Mouse (Mus musculus) thymus, postnatal 25 days (tissue): Measurements from ENCODE around the gene Edf1.

Experiments used
- DNase-seq: peaks from one replicate; pipeline ENCODE4 v3.0.0; 2022

Edf1 gene

DNA sequence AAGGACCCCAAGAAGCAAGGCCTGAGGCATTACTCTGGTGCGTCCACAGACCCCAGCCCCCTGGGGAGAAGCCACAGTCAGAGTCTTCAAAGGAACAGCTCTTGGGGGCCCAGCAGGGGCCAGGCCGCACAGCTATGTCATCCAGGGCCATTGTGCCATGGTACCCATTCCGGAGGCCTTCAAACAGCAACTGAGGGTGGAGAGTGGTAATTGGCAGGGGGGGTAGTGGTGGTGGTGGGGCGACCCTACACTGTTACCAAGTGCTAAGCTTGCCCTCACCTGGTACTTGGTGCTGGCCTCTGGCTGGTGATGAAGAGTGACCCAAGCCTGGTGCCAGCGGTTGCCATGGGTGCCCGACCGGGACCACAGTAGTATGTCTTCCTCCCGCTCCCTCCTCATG, 8.1 kb downstream of the Edf1 start:
- no peak for DNase-seq

DNA sequence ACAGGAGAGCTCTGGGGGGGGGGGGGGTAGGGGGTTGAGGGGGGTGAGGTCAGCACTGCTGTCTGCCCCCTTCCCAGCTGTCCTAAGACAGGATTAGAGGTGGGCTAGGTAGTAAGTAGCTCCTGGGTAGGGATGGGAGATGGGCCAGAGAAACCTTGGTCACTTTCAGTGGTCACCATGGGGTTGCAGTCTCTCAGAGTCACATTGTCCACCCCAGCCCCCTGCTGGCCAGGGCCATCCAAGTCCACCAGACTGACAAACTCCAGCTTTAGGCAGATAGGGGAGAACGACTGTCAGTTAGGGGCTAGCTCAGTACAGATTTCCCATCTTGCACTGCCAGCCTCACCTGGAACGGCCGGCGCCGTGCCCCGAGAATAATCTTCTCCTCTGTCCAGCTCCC, 8.9 kb downstream of the Edf1 start:
- no peak for DNase-seq

- no peak for DNase-seq
These were observed 10.9 kb downstream of the Edf1 start for GRCm38 (mm10) chr2:25568473-25569019.

GRCm38 (mm10) chr2:25569323-25569722, 11.7 kb downstream of the Edf1 start:
- no peak for DNase-seq

- DNase-seq: no peak
These were observed 13.6 kb downstream of the Edf1 start for GRCm38 (mm10) chr2:25571221-25571620.

- DNase-seq: no peak
These were observed 15.4 kb downstream of the Edf1 start for GRCm38 (mm10) chr2:25573068-25573467.

- no peak for DNase-seq
These were observed 16.5 kb downstream of the Edf1 start for GRCm38 (mm10) chr2:25574136-25574535.

DNA sequence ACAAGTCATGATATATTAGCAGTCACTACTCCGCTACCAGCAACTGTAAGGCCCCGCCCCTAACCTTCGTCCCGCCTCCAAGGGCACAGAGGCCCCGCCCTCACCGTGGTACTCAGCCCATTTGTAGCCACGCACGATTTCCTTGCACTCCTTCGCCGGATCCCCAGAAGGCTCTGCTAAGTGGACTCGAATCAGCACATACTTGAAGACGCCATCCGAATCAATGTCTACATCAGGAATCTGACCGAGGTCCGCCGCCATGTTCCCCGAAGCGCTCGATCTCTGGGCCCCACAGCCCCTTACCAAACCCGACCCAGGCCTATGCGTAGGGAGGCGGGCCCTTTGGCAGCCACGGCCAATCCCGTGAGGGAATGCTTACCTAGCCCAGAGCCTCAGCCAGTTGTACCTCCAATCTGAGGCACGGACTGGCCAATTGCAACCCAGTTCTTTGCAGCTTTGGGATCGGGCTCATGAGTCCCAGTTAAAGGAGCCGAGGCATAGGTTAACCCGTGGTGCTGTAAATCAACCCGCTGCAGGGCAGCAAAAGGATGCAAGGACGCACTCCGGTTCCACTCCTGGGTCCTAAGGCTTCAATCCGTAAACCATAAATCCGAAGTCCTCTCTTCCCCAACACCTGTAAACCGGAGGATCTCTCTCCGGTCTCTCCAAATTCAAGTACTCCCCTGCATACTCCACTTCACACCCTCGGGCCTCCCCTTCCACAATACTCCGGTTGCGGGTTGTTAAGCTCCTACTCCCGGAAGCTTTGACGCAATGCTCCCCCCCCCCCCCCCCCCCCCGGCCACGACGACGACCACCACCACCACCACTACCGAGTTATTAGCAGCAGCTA, 17.2 kb downstream of the Edf1 start, which contains the start of the genes Mamdc4 and Phpt1:
Gene Mamdc4, minus strand, starts transcription at position 267 of the 853 bp plus-strand sequence.
Gene Phpt1, minus strand, starts transcription at position 646 of the 853 bp plus-strand sequence.
- peak; percentile 97 for DNase-seq

GRCm38 (mm10) chr2:25575432-25576027, 17.9 kb downstream of the Edf1 start:
- peak; percentile 67 for DNase-seq

DNA sequence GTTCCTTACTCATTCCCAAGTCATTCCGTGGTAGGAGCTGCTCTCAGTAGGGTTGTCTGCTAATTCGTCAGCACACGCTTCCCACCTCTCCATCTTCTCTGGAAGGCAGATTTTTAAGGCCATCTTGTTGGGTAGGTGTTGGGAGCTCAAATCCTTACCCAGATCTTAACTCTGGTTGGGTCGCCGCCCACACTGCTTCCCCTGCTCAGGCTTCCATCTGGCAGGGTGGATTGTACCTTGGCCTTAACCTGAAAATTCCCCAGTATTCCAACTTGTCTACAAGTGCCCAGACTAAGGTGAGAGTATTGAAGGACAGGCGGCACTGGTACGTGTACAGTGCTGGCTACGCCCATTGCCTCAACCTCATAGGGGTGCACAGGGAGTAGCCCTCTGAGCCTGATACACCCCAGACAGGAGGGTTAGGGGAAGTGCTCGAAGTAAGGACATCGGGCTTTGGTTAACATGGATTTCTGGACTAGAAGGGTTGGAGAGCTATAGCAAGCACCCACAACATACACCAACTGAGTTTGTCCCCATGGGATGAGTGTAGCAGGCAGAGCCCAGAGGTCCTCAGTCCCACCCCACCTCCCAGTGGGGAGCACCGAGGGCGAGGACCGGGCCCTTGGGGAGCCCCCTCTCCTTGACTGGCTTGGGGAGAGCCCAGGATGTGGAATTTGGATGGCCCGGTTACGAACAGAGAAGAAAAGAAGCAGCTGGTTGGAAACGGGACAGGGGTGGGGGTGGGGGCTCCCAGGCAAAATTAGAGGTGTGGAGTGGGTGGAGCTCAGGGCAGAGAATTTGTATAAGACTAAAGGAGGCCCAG, 18.6 kb downstream of the Edf1 start:
- no peak for DNase-seq

- DNase-seq: no peak
These were observed 19.6 kb downstream of the Edf1 start for GRCm38 (mm10) chr2:25576965-25577891.

GRCm38 (mm10) chr2:25577951-25578795, 20.5 kb downstream of the Edf1 start:
- no peak for DNase-seq

GRCm38 (mm10) chr2:25578796-25579736, 21.4 kb downstream of the Edf1 start:
- DNase-seq: no peak

DNA sequence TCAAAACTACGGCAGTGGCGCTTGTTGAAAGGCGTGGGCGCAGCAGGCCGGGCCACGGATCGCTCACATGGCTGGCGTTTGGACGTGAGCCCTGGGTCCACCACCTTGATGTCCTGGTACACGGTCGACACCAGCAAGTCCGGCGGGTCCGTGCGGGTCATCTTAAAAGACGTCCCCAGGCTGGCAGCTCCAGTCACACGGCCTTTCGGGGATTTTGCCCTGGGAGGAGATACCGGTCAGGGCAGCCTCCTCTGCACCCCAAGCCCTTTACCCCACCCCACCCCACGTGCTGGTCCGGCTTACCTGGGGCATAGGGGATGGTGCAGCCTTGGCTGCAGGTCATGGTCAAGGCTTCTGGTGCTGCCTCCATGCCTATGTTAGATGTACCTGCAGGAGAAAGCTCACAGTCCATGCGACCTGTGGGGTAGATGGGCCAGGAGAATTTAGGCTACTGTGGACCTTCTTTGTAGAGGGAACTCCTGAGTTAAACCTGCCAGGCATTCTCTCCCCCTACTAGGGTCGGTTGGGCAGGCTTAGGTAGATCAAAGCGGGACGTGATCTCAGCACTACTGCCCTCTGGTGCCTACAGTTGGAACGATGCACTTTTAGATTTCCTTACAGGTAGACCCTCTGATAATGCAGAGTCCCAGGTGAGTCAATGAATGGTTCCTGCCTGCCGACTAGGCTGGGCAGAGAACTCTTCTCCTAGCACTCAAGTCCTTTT, 22.3 kb downstream of the Edf1 start:
- DNase-seq: peak; percentile 78

DNA sequence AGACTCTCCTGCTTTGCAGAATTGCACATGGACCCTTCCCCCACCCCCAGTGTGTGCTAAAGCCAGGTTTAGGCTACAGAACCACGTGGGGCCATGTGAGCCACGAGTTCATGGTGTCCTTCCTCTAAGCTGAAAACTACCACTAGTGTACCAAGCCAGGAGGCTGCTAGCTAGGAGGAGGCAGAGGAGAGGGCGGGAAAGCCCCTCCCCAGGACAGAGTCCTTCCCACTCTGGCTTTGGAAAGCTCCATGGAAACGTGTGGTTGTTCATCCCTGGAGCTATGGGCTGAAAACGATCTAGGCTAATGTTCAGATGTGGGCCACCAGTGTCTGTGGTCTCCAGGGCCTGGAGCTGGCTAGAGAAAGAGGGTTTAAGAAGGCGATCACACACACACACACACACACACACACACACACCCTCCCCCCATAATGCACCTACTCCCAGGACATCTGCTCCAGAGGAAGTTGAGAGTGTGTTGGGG, 23.0 kb downstream of the Edf1 start:
- DNase-seq: no peak

- peak; percentile 76 for DNase-seq
These were observed 23.7 kb downstream of the Edf1 start, which contains the start of gene Ajm1 for GRCm38 (mm10) chr2:25581294-25581864. Gene Ajm1, minus strand, starts transcription at chr2:25581757.

GRCm38 (mm10) chr2:25581901-25582301, 24.3 kb downstream of the Edf1 start:
- no peak for DNase-seq

DNA sequence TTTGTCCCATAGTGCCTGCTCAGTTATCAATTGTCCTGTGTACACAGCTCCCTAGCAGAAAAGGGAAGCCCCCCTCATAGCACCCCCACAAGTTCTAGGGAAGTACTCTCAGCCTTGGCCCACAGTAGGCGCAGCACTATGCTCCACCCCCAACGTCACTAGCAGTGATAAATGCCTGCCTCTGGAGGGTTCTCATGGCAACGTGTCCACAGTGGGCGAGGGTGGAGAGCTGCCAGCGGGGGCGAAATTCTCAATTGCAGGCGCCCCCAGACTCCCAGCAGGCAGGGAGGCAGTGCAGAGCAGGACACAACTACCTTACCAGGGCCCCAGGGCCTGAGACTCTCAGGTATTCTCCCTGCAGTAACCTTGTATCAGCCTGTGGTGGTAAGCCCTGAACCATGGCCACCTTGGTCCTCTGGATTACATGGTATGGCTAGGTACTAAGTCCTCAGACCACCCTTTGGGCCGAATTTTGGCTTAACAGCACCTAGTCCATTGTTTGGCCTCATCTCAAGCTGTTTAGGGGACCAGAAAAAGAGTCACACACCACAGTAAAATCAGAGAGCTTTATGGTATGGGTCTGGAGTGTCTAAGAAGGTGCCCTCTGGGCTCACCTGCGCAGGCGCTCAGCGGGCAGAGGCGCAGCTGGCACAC, 24.9 kb downstream of the Edf1 start:
- no peak for DNase-seq
